Mouse (Mus musculus) kidney, postnatal 36 days (tissue): ENCODE data around the gene Magi2.
"Not testable (repeated sequence)": the region's sequence is repeated elsewhere in the genome, so short reads cannot be mapped to it uniquely, and the experiment has no call there.

Experiments
- DNase-seq, 2 experiments: peaks; one replicate each; pipeline ENCODE4 v3.0.0; 2021 to 2022; ENCODE audit warnings: mixed read lengths in 2 of 2

The Magi2 gene

GRCm38 (mm10) chr5:19462541-19462940 is 235.7 kb downstream of the Magi2 start:
- DNase-seq, result no peak

GRCm38 (mm10) chr5:19465383-19465782 is 238.5 kb downstream of the Magi2 start:
- peak in 1 of 2 experiments; percentile 7 for DNase-seq

- no peak for DNase-seq
Observed at GRCm38 (mm10) chr5:19472851-19473439, 246.1 kb downstream of the Magi2 start.

GRCm38 (mm10) chr5:19482981-19483380 is 256.1 kb downstream of the Magi2 start:
- DNase-seq, result peak in 1 of 2 experiments; percentile 31

- no peak for DNase-seq
Observed at GRCm38 (mm10) chr5:19487947-19488346, 261.1 kb downstream of the Magi2 start.

- no peak for DNase-seq
Observed at GRCm38 (mm10) chr5:19501005-19501404, 274.2 kb downstream of the Magi2 start.

- DNase-seq, result peak; percentile 29 to 70
Observed at GRCm38 (mm10) chr5:19522168-19522567, 295.3 kb downstream of the Magi2 start.

- DNase-seq, result no peak
Observed at GRCm38 (mm10) chr5:19539348-19539747, 312.5 kb downstream of the Magi2 start.

- no peak for DNase-seq
Observed at GRCm38 (mm10) chr5:19546424-19546823, 319.6 kb downstream of the Magi2 start.

- DNase-seq, result no peak
Observed at GRCm38 (mm10) chr5:19546900-19547299, 320.1 kb downstream of the Magi2 start.

- no peak for DNase-seq
Observed at GRCm38 (mm10) chr5:19553510-19553909, 326.7 kb downstream of the Magi2 start.

- peak; percentile 11 to 17 for DNase-seq
Observed at GRCm38 (mm10) chr5:19565636-19566035, 338.8 kb downstream of the Magi2 start.

GRCm38 (mm10) chr5:19566136-19566535 is 339.3 kb downstream of the Magi2 start:
- not testable (repeated sequence) for DNase-seq

GRCm38 (mm10) chr5:19607700-19608099 is 380.9 kb downstream of the Magi2 start:
- DNase-seq, result no peak

GRCm38 (mm10) chr5:19611788-19612187 is 385.0 kb downstream of the Magi2 start:
- no peak for DNase-seq

GRCm38 (mm10) chr5:19621678-19622077 is 394.8 kb downstream of the Magi2 start:
- DNase-seq, result no peak

- DNase-seq, result no peak
Observed at GRCm38 (mm10) chr5:19633976-19634375, 407.1 kb downstream of the Magi2 start.

- no peak for DNase-seq
Observed at GRCm38 (mm10) chr5:19637789-19638188, 411.0 kb downstream of the Magi2 start.

- DNase-seq, result no peak
Observed at GRCm38 (mm10) chr5:19655986-19656385, 429.1 kb downstream of the Magi2 start.

GRCm38 (mm10) chr5:19666416-19666815 is 439.6 kb downstream of the Magi2 start:
- no peak for DNase-seq

GRCm38 (mm10) chr5:19717296-19717695 is 490.5 kb downstream of the Magi2 start:
- DNase-seq, result no peak

- no peak for DNase-seq
Observed at GRCm38 (mm10) chr5:19726277-19726676, 499.4 kb downstream of the Magi2 start.

GRCm38 (mm10) chr5:19745376-19745775 is 518.5 kb downstream of the Magi2 start:
- DNase-seq, result no peak

GRCm38 (mm10) chr5:19745916-19746315 is 519.1 kb downstream of the Magi2 start:
- DNase-seq, result no peak

- DNase-seq, result no peak
Observed at GRCm38 (mm10) chr5:19746865-19747514, 520.2 kb downstream of the Magi2 start.
